Mouse (Mus musculus) lung, adult 2 months (tissue): ENCODE data around the gene Slc41a3. TPM values are rescaled to one million over a fixed set of nuclear protein-coding genes. Genes with fewer than 3 reads are reported as not detected.
"Not testable (repeated sequence)": the region's sequence is repeated elsewhere in the genome, so short reads cannot be mapped to it uniquely, and the experiment has no call there.

Source experiments
- DNase-seq: peaks from one replicate; pipeline ENCODE4 v3.0.0; 2022
- H3K4me1 ChIP-seq: fragments of 200-500 bp; 2 replicates; pipeline ENCODE4 v1.6.1; 2011; ENCODE audit warnings: low read length; ENCODE audit not compliant: control insufficient read depth, insufficient read depth
- H3K4me3 ChIP-seq: fragments of 200-500 bp; replicated peaks from 2 replicates; pipeline ENCODE3; 2011; ENCODE audit warnings: low read depth, mild to moderate bottlenecking, control low read depth, low read length; ENCODE audit errors: extremely low read depth
- CTCF ChIP-seq: fragments of 200-500 bp; IDR thresholded peaks from 2 replicates; pipeline ENCODE4 v1.5.1; 2011; ENCODE audit warnings: mild to moderate bottlenecking, low read length, control low read depth; ENCODE audit not compliant: insufficient read depth
- POLR2A ChIP-seq: fragments of 200-500 bp; IDR thresholded peaks from 2 replicates; pipeline ENCODE4 v1.6.1; 2011; ENCODE audit warnings: low read depth, mild to moderate bottlenecking, control low read depth, low read length, borderline replicate concordance; ENCODE audit errors: extremely low read depth
- WGBS: fragments of 180-500 bp; shearing (Covaris S2); methylation state at CpG from one replicate; pipeline ENCODE4 v1.1.7; 2018; 5-methylcytosine and 5-hydroxymethylcytosine counted together
- polyA plus RNA-seq: library from polyadenylated mRNA; depleted of rRNA; stranded (reverse); fragments of >200 nt; gene quantifications from 2 replicates; pipeline ENCODE4 v1.2.3, GENCODE M21; 2012

The Slc41a3 gene
- polyA plus RNA-seq, 1 experiment, result 13.8 TPM

- DNase-seq, result no peak
- no peak overlapping the region for H3K4me3 ChIP-seq
- WGBS, result 82% methylated on average over 6 of the region's 6 CpGs
Observed at GRCm38 (mm10) chr6:90629506-90629905, 25.0 kb downstream of the Slc41a3 start.

GRCm38 (mm10) chr6:90630427-90630826 is 25.9 kb downstream of the Slc41a3 start:
- H3K4me3 ChIP-seq, result no peak overlapping the region
- H3K4me1 ChIP-seq, result no peaks in the 10 kb centered on the region
- no peak for DNase-seq
- WGBS, result 85% methylated on average over 7 of the region's 7 CpGs
- TF ChIP-seq POLR2A, result no peak
- no peak for TF ChIP-seq CTCF

More at GRCm38 (mm10) chr6:90629506-90629905, 25.0 kb downstream of the Slc41a3 start:
- no peaks in the 10 kb centered on the region for H3K4me1 ChIP-seq
- TF ChIP-seq POLR2A, result no peak
- no peak for TF ChIP-seq CTCF

- not testable (repeated sequence) for H3K4me1 ChIP-seq, H3K4me3 ChIP-seq, DNase-seq
- WGBS, result 83% methylated on average over 3 of the region's 3 CpGs
Observed at GRCm38 (mm10) chr6:90632526-90632925, 28.0 kb downstream of the Slc41a3 start.

- Histone ChIP-seq H3K4me1 (no peaks in the 10 kb centered on the region), H3K4me3 (no peak overlapping the region)
- no peak for DNase-seq
- TF ChIP-seq CTCF (no peak), POLR2A (no peak)
- WGBS, result 62% methylated on average over 4 of the region's 4 CpGs
Observed at GRCm38 (mm10) chr6:90635081-90635480, 30.6 kb downstream of the Slc41a3 start.

GRCm38 (mm10) chr6:90635611-90636010 is 31.1 kb downstream of the Slc41a3 start:
- 80% methylated on average over 3 of the region's 3 CpGs for WGBS
- Histone ChIP-seq H3K4me1 (no peaks in the 10 kb centered on the region), H3K4me3 (no peak overlapping the region)
- DNase-seq, result no peak
- TF ChIP-seq CTCF (no peak), POLR2A (no peak)

GRCm38 (mm10) chr6:90643057-90643456 is 38.5 kb downstream of the Slc41a3 start:
- TF ChIP-seq CTCF, result no peak
- TF ChIP-seq POLR2A, result no peak
- Histone ChIP-seq H3K4me3 (no peak overlapping the region), H3K4me1 (no peaks in the 10 kb centered on the region)
- no peak for DNase-seq
- 86% methylated on average over 3 of the region's 3 CpGs for WGBS

- no peak for DNase-seq
- TF ChIP-seq POLR2A (no peak), CTCF (no peak)
- Histone ChIP-seq H3K4me1 (no peaks in the 10 kb centered on the region), H3K4me3 (no peak overlapping the region)
- 74% methylated on average over 4 of the region's 4 CpGs for WGBS
Observed at GRCm38 (mm10) chr6:90644965-90645364, 40.4 kb downstream of the Slc41a3 start.

GRCm38 (mm10) chr6:90648391-90648790 is 43.9 kb downstream of the Slc41a3 start:
- DNase-seq, result no peak
- no peaks in the 10 kb centered on the region for H3K4me1 ChIP-seq
- WGBS, result 95% methylated on average over 6 of the region's 6 CpGs
- TF ChIP-seq POLR2A (no peak), CTCF (no peak)
- no peak overlapping the region for H3K4me3 ChIP-seq

- TF ChIP-seq CTCF (no peak), POLR2A (no peak)
Observed at GRCm38 (mm10) chr6:90649279-90649678, 44.8 kb downstream of the Slc41a3 start.

GRCm38 (mm10) chr6:90650634-90651033 is 46.1 kb downstream of the Slc41a3 start:
- Histone ChIP-seq H3K4me3 (no peak overlapping the region), H3K4me1 (no peaks in the 10 kb centered on the region)
- WGBS, result 32% methylated on average over 1 of the region's 1 CpGs
- no peak for DNase-seq
- TF ChIP-seq POLR2A (no peak), CTCF (no peak)

More at GRCm38 (mm10) chr6:90649279-90649678, 44.8 kb downstream of the Slc41a3 start:
- 77% methylated on average over 4 of the region's 4 CpGs for WGBS
- no peak for DNase-seq
- Histone ChIP-seq H3K4me1 (no peaks in the 10 kb centered on the region), H3K4me3 (no peak overlapping the region)
